Mouse (Mus musculus): ENCODE data around the gene Elf4. TPM values are rescaled to one million over a fixed set of nuclear protein-coding genes. Genes with fewer than 3 reads are reported as not detected.
A peak's percentile ranks its signal among the peaks of the same experiment; 100 is the strongest.
"Not testable (repeated sequence)": the region's sequence is repeated elsewhere in the genome, so short reads cannot be mapped to it uniquely, and the experiment has no call there.

The Elf4 gene
- total RNA-seq, 1 experiment from 2014 or later: 24.6 TPM

- no peak for ATAC-seq (replicated peaks; ENCODE audit: low read depth, poor library complexity, severe bottlenecking)
Observed at GRCm38 (mm10) chrX:48441548-48441947, 21.4 kb downstream of the Elf4 start.

GRCm38 (mm10) chrX:48439036-48439435, 23.9 kb downstream of the Elf4 start:
- peak; percentile 57 for ATAC-seq (replicated peaks; ENCODE audit: low read depth, poor library complexity, severe bottlenecking)

GRCm38 (mm10) chrX:48436082-48436481, 26.9 kb downstream of the Elf4 start:
- ATAC-seq (replicated peaks; ENCODE audit: low read depth, poor library complexity, severe bottlenecking): not testable (repeated sequence)

- ATAC-seq (replicated peaks; ENCODE audit: low read depth, poor library complexity, severe bottlenecking): peak; percentile 47
Observed at GRCm38 (mm10) chrX:48435477-48435900, 27.4 kb downstream of the Elf4 start.

GRCm38 (mm10) chrX:48434251-48434650, 28.7 kb downstream of the Elf4 start:
- ATAC-seq (replicated peaks; ENCODE audit: low read depth, poor library complexity, severe bottlenecking): no peak

- peak; percentile 70 for ATAC-seq (replicated peaks; ENCODE audit: low read depth, poor library complexity, severe bottlenecking)
Observed at GRCm38 (mm10) chrX:48433527-48433899, 29.4 kb downstream of the Elf4 start.

- ATAC-seq (replicated peaks; ENCODE audit: low read depth, poor library complexity, severe bottlenecking): no peak
Observed at GRCm38 (mm10) chrX:48432599-48433526, 30.1 kb downstream of the Elf4 start.

GRCm38 (mm10) chrX:48429538-48429937, 33.4 kb downstream of the Elf4 start:
- peak; percentile 26 for ATAC-seq (replicated peaks; ENCODE audit: low read depth, poor library complexity, severe bottlenecking)

GRCm38 (mm10) chrX:48429100-48429499, 33.8 kb downstream of the Elf4 start:
- no peak for ATAC-seq (replicated peaks; ENCODE audit: low read depth, poor library complexity, severe bottlenecking)

- ATAC-seq (replicated peaks; ENCODE audit: low read depth, poor library complexity, severe bottlenecking): no peak
Observed at GRCm38 (mm10) chrX:48428642-48429041, 34.3 kb downstream of the Elf4 start.

GRCm38 (mm10) chrX:48428241-48428640, 34.7 kb downstream of the Elf4 start:
- ATAC-seq (replicated peaks; ENCODE audit: low read depth, poor library complexity, severe bottlenecking): no peak

GRCm38 (mm10) chrX:48425280-48425679, 37.7 kb downstream of the Elf4 start:
- ATAC-seq (replicated peaks; ENCODE audit: low read depth, poor library complexity, severe bottlenecking): peak; percentile 48

GRCm38 (mm10) chrX:48424583-48424982, 38.3 kb downstream of the Elf4 start:
- ATAC-seq (replicated peaks; ENCODE audit: low read depth, poor library complexity, severe bottlenecking): peak; percentile 78

- ATAC-seq (replicated peaks; ENCODE audit: low read depth, poor library complexity, severe bottlenecking): no peak
Observed at GRCm38 (mm10) chrX:48423671-48424070, 39.3 kb downstream of the Elf4 start.

GRCm38 (mm10) chrX:48422986-48423385, 39.9 kb downstream of the Elf4 start:
- ATAC-seq (replicated peaks; ENCODE audit: low read depth, poor library complexity, severe bottlenecking): no peak

- no peak for ATAC-seq (replicated peaks; ENCODE audit: low read depth, poor library complexity, severe bottlenecking)
Observed at GRCm38 (mm10) chrX:48418417-48418816, 44.5 kb downstream of the Elf4 start.

GRCm38 (mm10) chrX:48414291-48414690, 48.6 kb downstream of the Elf4 start:
- ATAC-seq (replicated peaks; ENCODE audit: low read depth, poor library complexity, severe bottlenecking): no peak

- ATAC-seq (replicated peaks; ENCODE audit: low read depth, poor library complexity, severe bottlenecking): no peak
Observed at GRCm38 (mm10) chrX:48412629-48413028, 50.3 kb downstream of the Elf4 start.

GRCm38 (mm10) chrX:48410388-48410776, 52.5 kb downstream of the Elf4 start:
- ATAC-seq (replicated peaks; ENCODE audit: low read depth, poor library complexity, severe bottlenecking): peak; percentile 36

GRCm38 (mm10) chrX:48409611-48410387, 53.1 kb downstream of the Elf4 start:
- ATAC-seq (replicated peaks; ENCODE audit: low read depth, poor library complexity, severe bottlenecking): peak; percentile 88

GRCm38 (mm10) chrX:48405141-48405540, 57.8 kb downstream of the Elf4 start:
- ATAC-seq (replicated peaks; ENCODE audit: low read depth, poor library complexity, severe bottlenecking): peak; percentile 48

Measured in common myeloid progenitor, adult 5-6 weeks (primary cell).